Mouse (Mus musculus) Muller cell, postnatal 12 days (primary cell): ENCODE measurements around the gene Racgap1.

Source experiments
- DNase-seq: peaks from one replicate; pipeline ENCODE4 v3.0.0-alpha.2; 2015; ENCODE audit errors: inconsistent ontology term

The Racgap1 gene

DNA sequence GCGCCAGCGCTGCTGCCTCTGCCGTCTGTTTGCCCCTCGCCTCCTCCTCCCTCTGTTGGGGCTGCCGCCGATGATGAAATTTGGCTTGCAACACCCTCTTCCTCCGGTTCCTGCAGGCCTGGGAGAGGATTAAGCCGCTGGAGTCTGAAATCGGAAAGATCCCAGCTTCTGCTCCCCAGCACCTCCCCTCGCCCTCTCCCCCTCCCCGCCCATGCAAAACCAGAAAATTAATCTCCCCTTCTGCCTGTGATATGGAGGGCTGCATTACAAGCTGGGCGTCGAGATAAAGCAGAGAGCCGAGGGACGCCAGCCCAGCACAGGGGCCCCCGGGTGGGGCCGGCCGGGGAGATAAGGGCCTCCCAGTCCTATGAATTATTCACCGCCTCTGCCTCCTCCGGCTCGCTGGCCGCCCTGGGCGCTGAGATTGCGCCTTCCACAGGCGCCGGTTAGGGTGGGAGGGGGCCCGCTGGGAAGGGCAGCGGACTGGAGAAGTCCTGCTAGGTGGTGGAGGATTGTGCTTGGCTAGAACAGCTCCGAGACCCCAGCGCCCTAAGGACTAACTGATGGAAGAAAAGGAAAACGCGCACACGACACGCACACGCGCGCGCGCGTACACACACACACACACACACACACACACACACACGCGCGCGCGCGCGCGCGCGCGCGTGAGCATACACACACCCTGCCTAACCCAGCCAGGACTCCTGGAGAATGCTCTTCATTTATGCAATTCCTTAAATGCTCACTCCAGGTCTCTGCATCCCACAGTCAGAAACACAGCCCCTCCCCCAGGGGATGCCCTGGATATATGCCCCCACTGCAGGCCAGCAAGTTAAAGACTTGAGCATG lies 13.4 kb upstream of the Racgap1 start:
- peak; percentile 50 for DNase-seq

DNA sequence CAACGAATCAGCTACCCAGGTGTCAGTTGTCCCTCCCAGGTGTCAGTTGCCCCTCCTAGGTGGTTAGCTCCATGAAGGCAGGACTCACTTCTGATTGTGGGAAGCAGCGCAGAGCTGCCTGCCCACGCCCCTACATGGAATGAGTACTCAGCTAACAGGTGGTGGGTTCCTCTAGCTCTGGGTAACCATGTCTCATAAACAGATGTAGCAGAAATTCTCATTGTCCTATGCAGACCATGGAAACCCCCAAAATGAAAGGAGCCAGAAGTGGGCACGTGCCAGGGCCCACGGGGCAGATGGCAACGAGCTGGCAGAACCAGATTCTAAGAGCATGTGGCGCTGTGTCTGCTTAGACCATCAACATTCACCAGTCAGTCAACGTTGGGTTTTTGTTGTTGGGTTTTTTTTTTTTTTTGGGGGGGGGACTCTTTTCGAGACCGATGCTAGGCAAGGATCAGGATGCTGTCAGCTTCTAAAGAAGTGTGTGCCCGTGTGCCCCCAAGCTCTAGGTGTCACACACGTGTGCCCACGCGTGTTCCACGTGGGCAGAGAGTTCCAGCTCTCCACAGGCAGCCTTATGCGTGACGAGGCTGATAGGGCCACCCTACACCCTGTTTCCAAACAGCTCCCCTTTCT lies 12.6 kb upstream of the Racgap1 start:
- no peak for DNase-seq

DNA sequence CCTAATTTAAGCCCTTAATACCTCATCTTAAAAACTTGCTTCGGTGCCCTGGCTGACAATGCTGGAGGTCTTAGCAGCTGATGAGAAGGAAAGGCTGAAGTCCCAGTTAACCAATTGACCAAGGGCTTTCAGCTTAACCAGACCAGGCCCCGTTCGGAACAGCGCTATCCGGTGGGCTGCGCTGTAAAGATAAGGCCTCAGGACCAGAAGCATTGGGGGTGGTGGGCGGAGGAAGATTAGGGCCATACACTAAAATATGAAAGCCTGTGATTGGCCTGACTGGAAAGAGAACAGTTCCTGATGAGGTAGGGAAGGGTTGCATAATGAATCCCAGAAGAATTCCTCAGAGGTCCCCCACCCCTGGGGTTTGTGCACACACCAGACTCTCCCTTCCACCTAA lies 10.9 kb upstream of the Racgap1 start:
- no peak for DNase-seq

DNA sequence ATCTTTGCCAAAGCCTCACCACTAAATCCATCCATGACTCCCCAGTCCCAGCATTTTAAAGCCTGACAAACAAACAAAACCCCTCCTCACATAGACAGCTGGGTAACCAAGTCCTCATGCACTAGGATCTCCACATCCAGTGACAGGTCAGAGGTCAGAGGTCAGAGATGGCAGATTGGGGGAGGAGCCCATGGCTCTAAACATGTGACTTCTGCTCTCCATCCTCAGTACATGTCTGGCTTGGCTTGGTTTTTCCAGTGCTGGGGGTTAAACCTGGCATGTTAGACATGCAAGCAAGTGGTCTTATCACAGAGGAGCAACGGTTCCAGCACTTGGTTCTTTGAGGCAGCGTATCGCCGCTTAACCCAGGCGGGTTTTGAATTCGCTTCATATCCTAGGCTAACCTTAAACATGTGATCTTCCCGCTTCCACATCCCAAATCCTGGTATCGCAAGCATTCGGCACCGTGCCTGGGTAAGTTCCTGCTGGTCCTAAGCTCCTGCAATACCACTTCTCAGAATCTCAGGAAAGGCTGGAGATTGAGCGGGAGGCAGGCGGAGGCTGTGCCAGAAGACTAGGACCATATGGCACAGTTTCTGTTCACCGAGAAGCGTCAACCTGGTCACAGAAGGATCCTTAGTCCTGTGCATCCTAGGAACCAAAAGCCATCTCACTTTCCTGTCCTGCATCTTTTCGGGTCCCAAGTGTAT lies 9.8 kb upstream of the Racgap1 start:
- no peak for DNase-seq

DNA sequence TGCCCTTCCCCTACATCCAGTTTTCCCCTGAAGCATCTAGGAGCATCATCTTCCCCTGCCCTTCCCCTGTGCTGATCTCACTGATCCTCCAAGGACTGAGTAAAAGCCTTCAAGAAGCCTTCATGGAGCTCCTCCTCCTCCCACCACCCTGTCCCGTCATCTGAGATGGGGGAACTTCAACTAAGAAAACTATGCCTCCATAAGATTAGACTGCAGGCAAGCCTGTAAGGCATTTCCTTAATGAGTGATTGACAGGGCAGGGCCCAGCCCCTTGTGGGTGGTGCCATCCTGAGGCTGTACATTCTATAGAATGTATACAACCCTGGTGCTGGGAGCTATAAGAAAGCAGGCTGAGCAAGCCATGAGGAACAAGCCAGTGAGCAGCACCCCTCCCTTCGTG lies 7.0 kb upstream of the Racgap1 start:
- DNase-seq, result no peak

DNA sequence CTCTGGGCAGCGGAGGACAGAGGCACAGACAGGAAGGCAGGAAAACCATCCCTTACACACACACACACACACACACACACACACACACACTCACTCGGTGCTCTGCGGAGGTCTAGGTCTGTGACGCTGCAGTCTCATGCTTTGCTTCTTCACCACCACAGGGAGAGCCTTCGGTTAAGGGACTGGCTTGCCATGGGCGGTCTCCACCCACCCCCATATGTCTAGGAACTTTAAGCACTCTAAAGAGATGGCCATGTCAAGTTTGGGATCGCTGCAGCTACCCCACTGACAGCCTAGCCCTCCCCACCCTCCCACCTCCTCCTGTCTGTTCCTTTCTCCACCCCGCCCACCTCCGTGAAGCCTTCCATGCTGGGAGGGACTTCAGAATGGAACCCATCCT lies 4.5 kb upstream of the Racgap1 start:
- no peak for DNase-seq

DNA sequence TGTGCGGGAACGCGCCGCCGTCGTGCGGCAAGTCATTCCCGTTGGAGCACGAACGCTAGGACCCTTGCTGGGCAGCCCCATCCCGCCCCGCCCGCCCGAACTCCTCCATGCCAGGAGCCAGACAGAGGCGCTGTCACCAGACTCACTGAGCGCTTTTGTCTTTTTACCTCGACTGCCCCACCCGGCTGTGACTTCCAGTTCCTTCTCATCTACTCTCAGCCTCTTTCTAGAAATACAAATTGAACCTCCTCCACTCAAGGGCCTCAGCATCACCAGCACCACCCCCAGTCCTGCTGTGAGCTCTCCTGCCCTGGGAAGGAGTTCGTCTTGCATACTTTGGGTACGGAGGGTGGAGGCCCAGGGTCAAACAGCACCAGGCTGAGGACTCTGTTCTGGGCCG lies 2.4 kb upstream of the Racgap1 start:
- DNase-seq, result no peak

DNA sequence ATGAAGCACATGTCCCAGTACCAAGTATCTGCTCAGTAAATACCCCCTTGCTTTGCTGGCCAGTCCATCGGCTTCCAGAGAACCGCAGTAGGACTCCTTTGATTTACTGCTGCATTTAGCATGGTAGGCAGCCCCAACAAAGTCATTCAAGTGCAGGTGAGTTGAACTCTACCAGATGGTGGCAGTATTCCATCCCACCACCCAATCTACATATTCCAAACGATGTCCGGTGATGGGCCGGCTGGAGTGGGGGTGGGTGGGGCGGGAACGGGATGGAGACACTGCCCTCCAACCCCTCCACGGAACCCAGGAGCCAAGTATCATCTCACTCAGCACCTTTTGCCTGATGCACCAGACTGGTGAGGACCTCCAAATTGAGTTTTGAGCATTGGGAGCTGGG lies 1.8 kb upstream of the Racgap1 start:
- no peak for DNase-seq

DNA sequence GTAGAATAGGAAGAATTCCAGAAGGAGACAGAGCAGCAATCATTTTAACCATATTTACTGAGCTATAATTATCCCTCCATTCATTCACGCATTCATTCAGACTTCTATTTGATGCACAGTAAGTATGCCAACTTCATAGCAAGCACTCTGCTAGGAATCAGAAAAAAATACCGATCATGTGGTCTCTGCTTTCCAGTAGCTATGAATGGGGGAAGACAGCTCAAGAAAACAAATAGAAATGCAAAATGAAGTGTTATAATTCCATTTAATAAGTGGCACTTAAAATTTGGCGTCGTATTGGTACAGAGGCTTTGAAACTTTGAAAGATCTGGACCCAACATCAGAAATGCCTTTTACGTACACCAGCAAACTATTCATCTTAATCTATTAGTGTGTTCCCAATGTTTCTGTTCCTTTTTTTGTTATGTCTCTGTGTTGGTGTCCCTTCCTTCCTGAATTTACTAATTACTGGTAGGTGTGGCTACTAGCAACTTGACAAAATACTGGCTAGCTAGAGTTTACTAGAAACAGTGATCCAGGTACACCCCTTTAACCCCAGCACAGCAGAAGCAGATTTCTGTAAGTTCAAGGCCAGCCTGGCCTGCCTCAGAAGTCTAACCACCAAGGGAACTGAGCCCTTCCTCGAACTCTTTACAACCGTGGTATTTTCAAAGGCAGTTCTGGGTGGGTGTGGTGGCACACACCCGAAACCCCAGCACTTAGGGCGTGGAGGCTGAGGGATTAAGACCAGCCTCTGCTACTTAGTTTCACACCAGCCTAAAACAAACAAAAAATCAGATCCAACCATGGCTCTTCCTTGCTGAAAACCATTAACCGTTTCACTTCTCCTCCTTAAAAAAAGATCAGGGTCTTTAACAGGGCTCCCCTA lies 772 bp upstream of the Racgap1 start:
- no peak for DNase-seq

DNA sequence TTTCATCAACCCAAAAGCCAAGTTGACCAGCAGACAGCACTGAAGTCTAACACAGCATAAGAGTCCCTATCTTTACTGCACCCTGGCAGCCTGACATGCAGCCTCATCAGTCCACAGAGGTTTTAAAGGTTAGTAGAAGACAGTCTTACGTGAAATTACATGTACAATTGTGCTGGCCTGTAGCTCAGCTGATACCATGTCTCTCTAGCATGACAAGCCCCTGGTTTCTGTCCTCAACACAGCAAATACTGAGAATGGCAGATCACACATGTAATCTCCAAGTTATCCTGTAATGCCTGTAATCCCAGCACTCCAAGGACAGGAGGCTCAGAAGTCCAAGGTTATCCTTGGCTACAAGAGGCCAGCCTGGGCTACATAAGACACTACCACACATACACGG lies 1.2 kb downstream of the Racgap1 start:
- DNase-seq, result no peak

DNA sequence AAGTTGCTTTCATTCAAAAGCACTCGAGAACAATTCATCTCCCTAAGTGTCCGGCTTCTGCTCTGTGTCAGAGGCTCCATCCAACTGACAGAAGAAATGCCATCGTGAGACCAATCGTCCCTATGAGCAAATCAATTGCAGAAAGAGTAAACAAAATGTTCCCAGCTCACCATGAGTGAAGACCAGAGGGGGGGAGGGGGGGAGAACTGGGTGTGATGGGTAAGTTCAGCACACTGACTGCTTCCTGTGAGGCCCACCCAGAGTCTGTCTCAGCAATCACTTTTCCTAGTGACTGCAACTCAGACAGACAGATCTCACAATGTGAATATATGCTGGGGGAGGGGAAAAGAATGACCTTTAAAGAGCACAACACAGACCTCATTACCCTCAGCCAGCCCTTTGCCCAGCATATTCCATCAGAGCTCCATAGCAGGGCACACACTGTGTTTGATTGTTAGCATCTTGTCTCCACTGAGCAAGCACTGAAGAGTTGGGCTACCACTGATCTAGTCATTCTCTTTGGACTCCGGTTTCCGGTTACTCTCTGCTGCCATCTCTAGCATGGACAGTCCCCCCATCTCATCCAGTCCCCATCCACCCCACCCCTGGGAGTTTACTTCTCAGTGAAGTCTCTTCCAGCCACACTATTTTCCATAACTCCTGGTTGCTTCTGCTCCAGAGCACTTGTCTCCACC lies 2.2 kb downstream of the Racgap1 start:
- peak; percentile 40 for DNase-seq

DNA sequence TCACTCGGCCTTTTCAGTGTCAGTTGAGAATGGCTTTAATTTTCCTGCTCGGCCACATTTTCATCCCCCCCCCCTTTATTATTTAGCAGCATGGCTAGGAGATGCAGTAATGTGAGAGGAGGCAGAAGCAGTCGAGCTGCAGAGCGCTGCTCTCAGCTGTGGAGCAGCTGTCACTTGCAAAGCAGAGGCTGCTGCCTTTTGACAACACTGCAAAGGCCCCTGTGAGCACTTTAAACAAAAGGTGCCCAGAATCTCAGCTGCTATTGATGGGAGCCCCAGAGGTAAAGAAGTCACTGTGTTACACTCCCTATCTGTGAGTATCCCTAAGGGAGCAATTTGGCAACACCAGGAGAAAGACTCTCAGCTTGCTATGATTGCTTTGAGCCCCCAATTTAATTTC lies 3.1 kb downstream of the Racgap1 start:
- no peak for DNase-seq

DNA sequence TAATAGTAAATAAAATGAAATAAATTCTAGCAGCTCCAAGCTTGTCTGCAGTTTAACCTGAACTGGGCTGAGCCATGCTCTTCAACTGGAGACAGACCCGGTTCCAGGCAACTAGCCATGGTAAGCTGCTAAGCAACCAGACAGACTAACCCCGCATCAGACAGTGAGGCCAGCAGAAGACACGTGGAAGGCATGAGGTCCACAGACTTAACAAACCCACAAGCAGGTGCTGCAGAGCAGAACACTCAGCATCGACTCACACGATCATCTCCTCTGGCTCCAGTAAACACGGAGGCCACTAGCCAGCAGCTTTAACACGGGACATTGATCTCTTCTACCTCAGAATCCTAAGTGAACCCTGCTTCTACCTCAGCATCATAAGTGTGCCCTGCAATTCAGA lies 6.7 kb downstream of the Racgap1 start:
- peak; percentile 69 for DNase-seq

DNA sequence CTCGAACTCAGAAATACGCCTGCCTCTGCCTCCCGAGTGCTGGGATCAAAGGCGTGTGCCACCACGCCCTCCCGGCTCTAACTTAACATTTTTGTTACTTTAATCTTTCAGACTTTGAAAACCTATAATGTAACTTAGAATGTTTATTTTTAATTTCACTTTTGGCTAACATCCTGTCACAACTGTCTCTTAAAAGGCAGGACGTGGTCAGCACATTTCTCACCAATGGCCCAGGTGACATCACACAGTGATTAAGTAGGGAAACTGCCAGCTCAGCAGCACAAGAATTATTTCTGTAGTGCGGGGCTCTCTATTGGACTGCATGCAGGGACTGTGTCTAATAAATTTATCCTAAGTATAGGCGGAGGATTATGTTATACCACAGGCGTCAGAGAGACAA lies 7.6 kb downstream of the Racgap1 start:
- no peak for DNase-seq

DNA sequence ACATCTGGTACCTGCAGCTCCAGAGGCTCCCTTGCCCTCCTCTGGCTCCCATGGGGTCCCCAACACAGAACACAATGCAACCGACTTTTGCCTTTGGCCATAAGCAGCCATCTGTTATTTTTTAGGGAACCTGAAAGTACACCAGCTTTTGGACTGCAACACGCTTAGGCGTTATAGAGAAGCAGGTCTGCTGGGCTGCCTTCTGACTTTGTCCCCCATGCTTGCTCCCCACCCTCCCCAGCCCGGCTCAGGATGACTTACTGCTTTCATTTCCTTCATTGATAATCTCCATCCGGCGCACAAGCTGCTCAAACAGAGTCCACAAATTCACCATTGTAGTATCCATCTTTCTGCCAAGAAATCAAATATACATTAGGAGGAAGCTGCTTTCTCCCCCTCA lies 8.8 kb downstream of the Racgap1 start:
- DNase-seq, result no peak

DNA sequence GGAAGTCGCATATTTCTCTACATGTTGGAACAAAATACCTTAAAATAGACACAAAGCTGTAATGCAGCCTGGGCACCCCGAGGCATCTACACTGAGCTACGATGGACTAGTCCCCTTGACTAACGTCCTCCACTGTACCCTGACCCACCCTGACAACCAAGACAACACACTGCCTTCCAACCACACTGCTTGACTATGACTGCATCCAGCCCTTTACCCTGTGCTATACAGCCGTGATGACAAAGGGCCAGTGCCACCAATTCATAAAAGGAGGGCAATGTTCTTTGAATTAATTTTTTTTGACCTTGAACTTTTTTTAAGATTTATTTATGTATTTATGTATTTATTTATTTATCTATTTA lies 13.4 kb downstream of the Racgap1 start:
- DNase-seq, result no peak

DNA sequence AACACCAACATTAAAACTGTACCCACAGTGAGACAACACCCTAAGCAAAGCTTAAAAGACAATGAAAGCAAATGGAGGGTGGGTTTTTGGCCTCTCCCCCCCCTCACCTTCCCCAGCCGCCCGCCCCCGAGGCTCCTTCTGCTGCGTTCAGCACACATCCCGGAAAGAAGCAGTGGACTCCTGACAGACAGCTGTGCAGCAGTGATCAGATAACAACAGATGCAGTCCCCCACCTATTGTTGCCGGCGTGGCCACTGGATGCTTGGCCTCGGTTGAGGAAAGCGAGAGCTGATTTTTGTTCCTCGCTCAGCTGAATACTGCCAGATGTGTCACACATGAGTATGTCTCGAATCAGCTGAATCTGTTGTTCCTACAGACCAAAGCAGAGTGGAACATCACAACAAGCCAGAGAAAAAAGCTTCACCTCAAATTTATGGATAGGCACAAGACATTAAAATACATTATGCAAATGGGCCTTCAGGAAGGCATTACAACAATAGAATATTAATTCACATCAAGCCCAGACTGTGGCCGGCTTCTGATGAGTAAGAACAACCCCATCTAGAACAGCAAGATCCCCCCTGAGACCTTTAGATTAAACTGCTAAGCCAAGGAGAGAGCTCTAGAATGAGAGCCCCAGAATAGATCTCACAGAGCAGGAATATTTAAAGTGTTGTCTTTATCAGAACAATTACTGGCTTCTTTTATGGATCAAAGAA lies 13.9 kb downstream of the Racgap1 start:
- no peak for DNase-seq

DNA sequence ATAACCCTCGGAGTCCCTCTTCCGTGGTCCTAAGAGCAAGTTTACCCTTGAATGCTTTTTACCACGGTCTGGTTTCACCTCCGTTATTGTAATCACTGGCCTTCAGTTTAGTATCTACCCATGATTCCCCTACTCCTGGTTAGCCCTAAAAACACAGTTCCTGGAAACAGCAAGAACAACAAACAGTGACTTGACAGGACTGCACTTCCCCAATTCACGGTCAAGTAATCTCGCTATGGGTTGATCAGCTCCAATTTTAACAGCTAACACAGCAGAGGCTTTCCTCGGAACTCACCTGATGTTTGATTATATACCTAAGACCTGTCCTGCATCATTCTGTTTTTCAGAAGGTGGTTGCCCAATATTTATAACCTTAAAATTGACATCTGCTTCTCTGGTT lies 16.8 kb downstream of the Racgap1 start:
- no peak for DNase-seq

DNA sequence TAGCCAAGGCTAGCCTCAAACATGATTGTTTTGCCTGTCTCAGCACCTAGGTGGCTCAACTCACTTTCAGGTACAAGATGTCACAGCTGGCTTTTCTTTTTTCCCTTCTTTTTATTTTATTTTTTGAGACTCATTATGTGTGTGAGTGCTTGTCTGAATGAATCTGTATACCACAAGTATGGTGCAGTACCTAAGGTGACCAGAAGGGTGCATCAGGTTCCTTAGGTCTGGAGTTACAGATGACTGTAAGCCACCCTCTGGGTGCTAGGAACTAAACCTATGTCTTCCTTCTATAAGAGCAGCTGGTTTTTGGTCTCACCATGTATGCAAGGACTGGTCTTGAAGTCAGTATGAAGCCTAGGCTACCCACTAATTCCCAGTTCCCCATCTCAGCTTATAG lies 19.8 kb downstream of the Racgap1 start:
- DNase-seq, result no peak

DNA sequence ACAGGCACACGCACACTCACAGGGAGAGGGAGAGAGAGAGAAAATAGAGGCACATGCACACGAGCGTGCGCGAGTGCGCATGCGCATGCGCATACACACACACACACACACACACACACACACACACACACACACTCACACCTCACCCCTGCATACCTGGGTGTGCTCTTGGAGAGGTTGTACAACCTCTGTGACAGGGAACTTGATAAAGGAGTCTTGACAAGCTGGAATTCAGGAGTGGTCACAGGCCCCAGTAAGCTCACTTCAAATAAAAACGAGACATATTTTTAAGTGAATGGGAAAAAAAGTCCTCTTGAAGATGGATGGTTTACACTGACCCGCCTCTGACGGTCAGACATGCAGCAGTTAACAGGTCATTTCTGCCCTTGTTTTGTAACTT lies 29.4 kb downstream of the Racgap1 start:
- no peak for DNase-seq

DNA sequence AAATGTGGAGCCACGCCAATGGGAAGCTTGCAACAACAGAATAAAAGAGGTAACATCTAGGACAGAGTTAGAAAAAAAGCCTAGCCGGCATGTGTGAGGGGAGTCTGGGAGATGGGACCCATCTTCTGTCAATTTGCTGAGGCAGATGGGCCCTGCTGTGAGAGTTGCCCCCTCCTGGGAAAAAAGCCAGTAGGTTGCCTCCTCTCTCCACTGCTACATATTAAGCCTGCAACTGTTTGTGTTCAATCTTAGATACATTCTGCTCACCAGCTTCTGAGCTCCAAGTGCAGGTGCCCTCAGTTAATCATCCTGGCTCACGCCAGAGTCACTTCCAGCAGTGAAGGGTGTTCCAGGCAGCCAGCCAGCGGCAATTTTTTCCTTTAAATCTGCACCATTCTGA lies 31.6 kb downstream of the Racgap1 start:
- no peak for DNase-seq
